Mouse (Mus musculus): ENCODE data around the gene Pbld2. TPM values are rescaled to one million over a fixed set of nuclear protein-coding genes. Genes with fewer than 3 reads are reported as not detected.

The Pbld2 gene
- total RNA-seq, 2 experiments from 2014 or later: 2.4 to 2.7 TPM

DNA sequence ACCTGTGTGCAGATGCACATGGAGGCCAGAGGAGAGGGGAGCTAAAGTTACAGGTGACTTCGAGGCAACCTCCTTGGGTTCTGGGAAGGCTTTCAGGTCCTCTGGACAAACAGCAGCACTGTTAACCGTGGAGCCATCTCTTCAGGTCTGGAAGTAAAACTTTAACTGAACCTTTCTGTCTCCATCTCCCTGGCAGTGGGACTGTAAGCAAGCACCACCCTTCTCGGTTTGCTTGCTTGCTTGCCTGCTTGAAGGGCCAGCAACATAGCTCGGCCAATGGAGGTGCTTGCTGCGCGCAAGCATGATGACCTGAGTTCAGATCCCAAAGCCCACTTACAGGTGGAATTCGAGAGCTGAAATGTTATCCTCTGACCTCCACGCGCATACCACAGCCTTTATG lies 40.4 kb downstream of the Pbld2 start:
- DNase-seq: no peak

DNA sequence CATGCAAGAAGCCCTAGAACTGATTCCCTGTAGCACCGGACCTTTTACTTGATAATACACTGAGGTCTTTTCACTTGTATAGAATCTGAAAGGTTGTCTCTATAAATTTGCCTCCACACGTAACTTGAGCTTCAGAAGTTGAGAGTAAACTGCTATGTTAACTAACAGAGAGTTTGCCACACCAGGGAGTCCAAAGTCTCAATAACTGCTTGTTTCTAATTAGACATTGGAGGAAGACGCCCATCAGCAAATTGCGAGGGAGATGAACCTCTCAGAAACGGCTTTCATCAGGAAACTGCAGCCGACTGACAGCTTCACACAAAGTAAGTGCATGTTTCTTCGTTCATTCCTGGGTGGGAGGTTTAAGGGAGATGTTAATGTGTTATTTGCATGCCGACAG lies 41.4 kb downstream of the Pbld2 start:
- DNase-seq: no peak

DNA sequence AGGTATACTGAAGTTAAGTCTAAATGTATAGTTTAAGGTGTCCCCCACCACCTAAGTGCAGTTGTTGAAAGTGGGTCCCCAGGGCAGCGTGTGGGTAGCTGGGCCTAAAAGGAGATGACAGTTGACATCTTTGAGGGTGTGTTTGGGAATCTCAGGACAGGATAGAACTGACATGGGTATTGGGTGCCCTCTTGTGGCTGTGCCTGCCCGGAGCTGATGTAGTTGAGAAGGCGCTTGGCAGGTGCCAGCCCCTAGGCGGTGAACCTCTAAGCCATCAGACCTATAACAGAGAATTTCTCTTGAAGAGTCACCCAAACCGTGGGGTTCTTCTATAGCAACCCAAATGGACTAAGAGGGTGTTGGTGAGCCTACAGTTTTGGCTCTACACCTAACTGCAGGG lies 41.9 kb downstream of the Pbld2 start:
- peak; percentile 87 for DNase-seq

DNA sequence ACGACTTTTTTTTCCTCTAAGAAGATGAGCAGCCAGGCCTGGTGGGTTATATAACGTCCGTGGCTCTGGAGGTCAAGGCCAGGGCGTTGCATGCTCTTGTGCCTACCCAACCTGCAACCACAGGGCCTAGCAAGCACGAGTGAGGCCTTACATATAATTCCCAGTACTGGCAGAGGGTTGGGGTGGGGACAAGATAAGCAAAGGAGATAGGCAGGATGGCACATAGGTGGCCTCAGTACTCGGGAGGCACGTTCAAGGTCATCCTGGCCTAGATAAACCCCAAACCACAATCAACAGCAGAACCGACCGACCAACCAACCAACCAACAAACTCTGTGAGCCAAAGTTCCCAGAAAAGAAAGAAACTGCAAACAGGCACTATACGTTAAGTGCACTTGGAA lies 62.2 kb downstream of the Pbld2 start:
- DNase-seq: no peak

DNA sequence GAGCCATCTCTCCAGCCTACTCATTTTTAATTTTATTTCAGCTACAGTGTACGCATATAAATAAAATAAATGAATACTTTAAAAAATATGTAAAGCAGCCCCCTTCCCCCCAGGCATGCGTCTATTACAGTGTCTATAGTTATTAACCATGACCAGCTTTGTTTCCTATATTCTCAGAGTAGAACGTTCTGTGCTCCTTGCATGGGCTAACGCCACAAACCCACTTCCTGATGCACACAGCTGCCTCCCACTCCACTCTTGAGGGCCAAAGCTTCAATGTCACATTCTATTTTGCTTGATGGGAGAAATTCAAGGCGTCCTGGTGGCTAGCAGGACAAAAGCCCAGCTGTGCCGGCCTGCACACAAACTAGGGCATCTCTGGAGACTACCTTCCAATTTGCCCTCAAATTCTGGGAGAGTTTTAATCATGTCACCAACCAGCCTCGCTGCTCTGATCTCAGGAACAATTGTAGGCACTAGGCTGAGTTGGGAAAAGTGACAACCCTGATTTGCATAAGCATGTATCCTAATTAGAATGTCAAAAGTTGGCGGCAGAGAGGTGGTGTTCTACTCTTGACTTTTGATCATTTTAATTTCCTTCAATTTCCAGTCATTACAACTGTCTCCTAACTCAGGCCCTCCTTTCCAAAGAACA lies 65.1 kb downstream of the Pbld2 start:
- no peak for DNase-seq

DNA sequence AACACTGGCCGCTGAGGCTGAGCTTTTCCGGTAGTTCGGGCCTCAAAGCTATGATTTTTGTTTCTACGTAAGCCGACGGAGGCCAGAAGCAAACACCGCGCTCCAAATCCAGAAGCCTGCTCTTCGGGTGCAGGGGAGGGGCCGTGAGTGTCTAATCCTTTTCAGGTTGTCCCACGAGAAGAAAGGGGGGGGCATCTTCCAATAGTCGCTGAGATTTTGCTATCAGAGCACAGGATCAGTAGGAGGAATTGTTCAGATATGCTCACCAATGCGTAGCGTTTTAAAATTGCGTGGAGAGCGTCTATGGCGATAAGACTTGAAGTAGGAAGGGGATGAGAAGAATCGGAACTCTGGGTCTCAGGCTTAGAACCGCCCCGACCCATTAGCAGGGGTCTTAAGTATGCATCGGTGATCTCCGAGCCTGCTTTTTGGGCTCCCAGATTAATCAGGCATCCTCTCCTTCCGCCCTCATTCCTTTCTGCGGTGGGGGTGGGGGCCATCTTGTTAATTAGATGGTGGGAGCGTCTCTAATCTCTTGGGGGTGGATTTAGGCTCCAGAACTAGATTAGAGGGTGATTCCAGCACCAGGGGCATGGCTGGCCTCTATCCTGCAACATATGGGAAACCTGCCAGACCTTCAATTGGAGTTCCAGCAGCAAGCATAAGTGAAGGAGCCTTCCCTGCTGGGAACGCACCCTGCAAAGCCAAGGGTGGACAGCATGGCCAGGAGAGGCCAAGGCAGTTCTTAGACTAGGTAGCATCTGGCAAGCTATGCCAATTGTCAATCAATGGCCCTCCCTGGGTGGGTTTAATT lies 65.8 kb downstream of the Pbld2 start:
- no peak for DNase-seq

DNA sequence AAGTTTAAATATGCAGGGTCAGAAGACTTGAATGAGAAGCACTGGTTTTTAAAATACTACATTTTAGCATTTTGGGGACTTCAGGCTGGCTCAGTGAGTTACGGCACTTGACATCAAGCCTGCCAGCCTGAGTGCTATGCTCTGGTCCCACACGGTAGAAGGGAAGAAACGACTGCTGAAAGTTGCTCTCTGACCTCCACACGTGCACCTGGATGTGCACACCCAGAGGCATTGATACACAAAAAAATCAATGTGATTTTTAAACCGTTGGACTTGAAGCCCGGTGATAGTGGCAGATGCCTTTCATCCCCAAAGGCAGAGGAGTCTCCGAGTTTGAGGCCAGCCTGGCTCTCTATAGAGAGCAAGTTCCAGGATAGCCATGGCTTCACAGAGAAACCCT lies 67.8 kb downstream of the Pbld2 start:
- DNase-seq: no peak

DNA sequence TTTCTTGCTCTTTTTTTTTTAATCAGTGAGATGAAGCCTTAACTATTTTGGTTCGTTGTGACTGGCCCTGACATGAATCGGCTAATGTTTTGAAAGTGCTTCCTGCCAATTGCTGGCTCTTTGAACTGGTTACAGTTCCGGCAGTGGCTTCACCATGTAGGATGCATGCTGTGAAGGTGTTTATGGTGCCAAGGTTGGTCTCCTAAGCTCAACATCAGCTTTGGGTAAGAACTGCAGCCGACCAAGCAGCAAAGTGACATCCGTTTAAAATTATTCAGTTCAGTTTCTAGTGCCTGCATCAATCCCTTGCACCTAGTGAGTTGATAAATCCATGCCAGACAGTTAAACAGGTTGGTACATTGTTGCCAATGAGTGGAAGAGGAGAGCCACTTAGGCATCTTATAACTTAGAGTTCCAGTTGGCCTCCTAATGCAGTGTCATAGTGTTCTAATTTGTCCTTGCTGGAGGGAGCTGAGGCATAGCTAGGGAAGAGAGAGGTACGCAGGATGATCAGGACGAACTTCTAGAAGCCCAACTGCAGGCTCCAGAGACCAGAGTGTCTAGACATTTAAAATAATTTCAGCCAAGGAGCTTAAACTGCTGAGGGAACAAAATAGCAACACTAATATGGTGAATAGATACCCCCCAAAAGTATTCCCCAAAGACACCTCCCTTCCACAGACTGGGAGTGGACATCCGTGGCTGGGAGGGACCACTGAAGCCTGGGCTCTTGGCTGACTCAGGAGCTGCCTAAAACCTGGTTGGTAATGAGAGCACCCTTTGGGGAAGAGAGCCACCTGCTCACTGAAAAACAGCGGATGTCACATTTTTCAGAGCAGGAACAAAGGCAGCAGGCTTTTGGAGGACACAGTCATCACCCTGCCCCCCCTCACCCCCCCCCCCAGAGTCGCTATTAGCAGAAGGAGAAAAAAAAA lies 68.8 kb downstream of the Pbld2 start:
- DNase-seq: no peak

DNA sequence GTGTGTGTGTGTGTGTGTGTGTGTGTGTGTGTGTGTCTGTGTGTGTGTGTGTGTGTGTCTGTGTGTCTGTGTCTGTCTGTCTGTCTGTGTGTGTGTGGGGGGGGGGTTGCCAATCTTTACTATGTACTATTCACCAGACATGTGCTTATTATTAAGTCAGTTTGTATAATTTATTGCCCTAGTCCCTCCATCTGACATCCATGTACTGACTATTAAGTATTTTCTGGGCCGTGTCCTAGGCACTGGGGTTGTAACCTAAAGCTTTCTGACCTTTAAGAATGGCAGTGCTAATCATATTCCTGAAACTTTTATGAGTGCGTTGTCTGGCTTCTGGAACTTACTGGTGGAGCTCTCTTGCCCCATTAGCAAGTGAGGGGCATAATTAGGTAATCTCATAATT lies 72.6 kb downstream of the Pbld2 start:
- DNase-seq: no peak

DNA sequence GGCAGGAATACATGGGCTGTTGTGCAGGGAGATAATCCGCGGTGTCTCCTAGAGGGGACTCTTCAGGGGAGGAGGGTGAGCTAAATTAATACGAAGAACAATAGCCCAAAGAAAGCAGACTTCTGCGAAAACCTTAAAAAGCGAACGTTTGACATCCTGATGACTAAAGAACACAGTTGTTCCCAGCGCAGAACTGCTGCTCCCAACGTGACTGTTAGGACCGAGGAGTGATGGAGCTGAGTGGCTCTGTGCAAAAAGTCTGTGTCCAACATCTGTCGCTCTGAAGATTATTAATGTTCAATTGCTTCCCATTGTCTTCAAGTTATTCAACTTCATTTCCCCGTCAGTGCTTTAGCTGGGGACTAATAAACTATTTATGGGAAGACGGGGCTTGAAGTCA lies 74.1 kb downstream of the Pbld2 start:
- no peak for DNase-seq

DNA sequence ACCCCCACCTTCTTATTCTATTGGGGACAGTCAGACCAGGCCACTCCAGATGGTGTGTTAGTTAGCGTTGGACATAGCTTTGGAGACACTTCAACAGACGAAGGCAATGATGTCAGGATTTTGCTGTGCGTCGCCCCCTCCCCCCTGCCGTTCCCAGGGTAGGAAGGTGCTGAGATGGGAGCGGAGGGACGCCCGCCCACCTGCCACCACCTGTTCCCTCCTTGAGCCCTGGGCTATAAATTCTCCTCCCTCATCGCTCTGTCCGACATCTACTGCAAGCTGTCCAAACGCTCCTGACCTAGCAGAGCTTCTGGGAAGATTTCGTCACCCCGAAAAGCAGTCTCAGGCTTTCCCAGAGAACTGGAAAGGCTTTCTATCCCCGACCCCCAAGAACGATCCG lies 75.4 kb downstream of the Pbld2 start, which contains the start of gene Atoh7:
Gene Atoh7, plus strand, starts transcription at position 131 of the 400 bp plus-strand sequence.
- DNase-seq: no peak

DNA sequence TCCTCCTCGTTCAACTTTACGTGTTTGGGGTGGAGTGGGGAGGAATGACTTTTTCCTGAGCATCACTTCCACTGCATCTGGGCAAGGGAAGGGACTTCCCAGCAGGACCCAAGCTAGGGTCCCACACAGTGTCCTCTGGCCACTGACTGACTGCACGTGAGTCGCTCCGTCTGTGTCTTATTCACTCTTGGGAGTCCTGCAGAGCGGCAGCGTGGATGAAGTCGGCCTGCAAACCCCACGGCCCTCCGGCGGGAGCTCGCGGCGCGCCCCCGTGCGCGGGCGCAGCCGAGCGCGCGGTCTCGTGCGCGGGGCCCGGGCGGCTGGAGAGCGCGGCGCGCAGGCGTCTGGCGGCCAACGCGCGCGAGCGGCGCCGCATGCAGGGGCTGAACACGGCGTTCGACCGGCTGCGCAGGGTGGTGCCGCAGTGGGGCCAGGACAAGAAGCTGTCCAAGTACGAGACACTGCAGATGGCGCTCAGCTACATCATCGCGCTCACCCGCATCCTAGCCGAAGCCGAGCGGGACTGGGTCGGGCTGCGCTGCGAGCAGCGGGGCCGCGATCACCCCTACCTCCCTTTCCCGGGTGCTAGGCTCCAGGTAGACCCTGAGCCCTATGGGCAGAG lies 75.9 kb downstream of the Pbld2 start:
- peak; percentile 57 for DNase-seq

DNA sequence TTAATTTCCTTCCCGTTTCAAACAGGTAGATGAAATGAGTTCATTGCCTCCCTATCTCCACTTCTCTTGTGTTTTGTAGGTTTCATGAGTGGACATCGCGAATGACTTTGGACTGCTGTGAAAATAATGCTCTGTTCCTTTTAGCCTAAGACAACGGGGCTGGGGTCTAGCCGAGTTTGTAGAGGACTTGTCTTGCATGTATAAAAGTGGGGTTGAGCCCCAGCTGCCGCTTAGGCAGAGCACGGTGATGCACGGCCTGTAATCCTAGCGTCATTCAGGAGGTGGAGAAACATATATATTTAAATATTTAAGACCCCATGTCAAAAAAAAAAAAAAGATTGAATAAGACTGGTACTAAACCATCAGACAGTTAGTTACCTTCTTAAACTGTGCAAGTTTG lies 76.5 kb downstream of the Pbld2 start:
- no peak for DNase-seq

Other genes with a start within 250 kb of the Pbld2 start
- 10 to 100 TPM; 53.7 to 66.1 TPM for gene Ccar1, start 232.0 kb upstream of the Pbld2 start, total RNA-seq (2021)
- 10 to 100 TPM; 27.9 to 29.6 TPM for gene Tet1, start 115.3 kb upstream of the Pbld2 start, total RNA-seq (2021)
- gene Slc25a16, start 103.7 kb upstream of the Pbld2 start, total RNA-seq (2021): 10 to 100 TPM; 24.6 to 26.9 TPM
- 10 to 100 TPM; 12.0 to 13.5 TPM for gene Dna2, start 77.3 kb upstream of the Pbld2 start, total RNA-seq (2021)
- gene Rufy2, start 44.1 kb upstream of the Pbld2 start, total RNA-seq (2021): 10 to 100 TPM; 13.7 to 15.6 TPM
- 10 to 100 TPM; 40.2 to 45.2 TPM for gene Hnrnph3, start 98 bp upstream of the Pbld2 start, total RNA-seq (2021)
- under 1 TPM; 0.59 to 0.93 TPM for gene Pbld1, start 35.8 kb downstream of the Pbld2 start, total RNA-seq (2021)
- not detected for gene Atoh7, start 75.3 kb downstream of the Pbld2 start, total RNA-seq (2021)
- gene Mypn, start 179.6 kb downstream of the Pbld2 start, total RNA-seq (2021): 10 to 100 TPM; 69.3 to 75.7 TPM
- gene Herc4, start 219.5 kb downstream of the Pbld2 start, total RNA-seq (2021): 10 to 100 TPM; 45.2 to 45.8 TPM

Data from heart, postnatal 4 days (tissue).